Mouse (Mus musculus): ENCODE data around the gene Gm14190.
"Not testable (repeated sequence)": the region's sequence is repeated elsewhere in the genome, so short reads cannot be mapped to it uniquely, and the experiment has no call there.

The Gm14190 gene

GRCm38 (mm10) chr11:99690463-99690862, at the start of gene Gm14190:
Gm14190 (minus strand) TSS chr11:99690740.
- no peak within 1 kb of the TSS for H3K4me3 ChIP-seq (replicated peaks; ENCODE audit: low read length)
- no peaks in the 10 kb centered on the region for H3K9me3 ChIP-seq (ENCODE audit: low read length)
- no peaks in the 10 kb centered on the region for H3K27me3 ChIP-seq (ENCODE audit: insufficient read depth, low read length)
- no peaks in the 10 kb centered on the region for H3K36me3 ChIP-seq (ENCODE audit: insufficient read depth, low read length)
- TF ChIP-seq POU5F1 (IDR thresholded peaks at IDR 0.05; ENCODE audit: borderline replicate concordance, low read length) (no peak), NANOG (IDR thresholded peaks at IDR 0.05; ENCODE audit: borderline replicate concordance, low read length) (no peak), CTCF (conservative IDR thresholded peaks at IDR 0.05; ENCODE audit: low read length) (no peak)
- H3K4me1 ChIP-seq (replicated peaks; ENCODE audit: low read depth, low read length), result no peaks in the 10 kb centered on the region

- TF ChIP-seq CTCF (conservative IDR thresholded peaks at IDR 0.05; ENCODE audit: low read length) (no peak), NANOG (IDR thresholded peaks at IDR 0.05; ENCODE audit: borderline replicate concordance, low read length) (no peak), POU5F1 (IDR thresholded peaks at IDR 0.05; ENCODE audit: borderline replicate concordance, low read length) (no peak)
- no peaks in the 10 kb centered on the region for H3K4me1 ChIP-seq (replicated peaks; ENCODE audit: low read depth, low read length)
- H3K27me3 ChIP-seq (ENCODE audit: insufficient read depth, low read length), result no peaks in the 10 kb centered on the region
- no peaks in the 10 kb centered on the region for H3K9me3 ChIP-seq (ENCODE audit: low read length)
- no peak within 1 kb of the TSS for H3K4me3 ChIP-seq (replicated peaks; ENCODE audit: low read length)
- H3K36me3 ChIP-seq (ENCODE audit: insufficient read depth, low read length), result no peaks in the 10 kb centered on the region
Observed at GRCm38 (mm10) chr11:99734190-99734589, 43.6 kb upstream of the Gm14190 start, which contains the start of gene Gm14180. Gm14180 (minus strand) TSS chr11:99734290.

- Histone ChIP-seq H3K4me3 (replicated peaks; ENCODE audit: low read length) (no peak overlapping the region), H3K4me1 (replicated peaks; ENCODE audit: low read depth, low read length) (no peaks in the 10 kb centered on the region), H3K36me3 (ENCODE audit: insufficient read depth, low read length) (no peaks in the 10 kb centered on the region), H3K27me3 (ENCODE audit: insufficient read depth, low read length) (no peaks in the 10 kb centered on the region), H3K9me3 (ENCODE audit: low read length) (peaks cover 10% of the 10 kb centered on the region)
- TF ChIP-seq NANOG (IDR thresholded peaks at IDR 0.05; ENCODE audit: borderline replicate concordance, low read length) (no peak), CTCF (conservative IDR thresholded peaks at IDR 0.05; ENCODE audit: low read length) (no peak), POU5F1 (IDR thresholded peaks at IDR 0.05; ENCODE audit: borderline replicate concordance, low read length) (no peak)
Observed at GRCm38 (mm10) chr11:99724061-99724460, 33.5 kb upstream of the Gm14190 start.

GRCm38 (mm10) chr11:99718759-99719158, 28.2 kb upstream of the Gm14190 start:
- no peaks in the 10 kb centered on the region for H3K36me3 ChIP-seq (ENCODE audit: insufficient read depth, low read length)
- peaks cover 31% of the 10 kb centered on the region for H3K9me3 ChIP-seq (ENCODE audit: low read length)
- TF ChIP-seq NANOG (IDR thresholded peaks at IDR 0.05; ENCODE audit: borderline replicate concordance, low read length), result no peak
- TF ChIP-seq CTCF (conservative IDR thresholded peaks at IDR 0.05; ENCODE audit: low read length), result no peak
- no peak for TF ChIP-seq POU5F1 (IDR thresholded peaks at IDR 0.05; ENCODE audit: borderline replicate concordance, low read length)
- no peaks in the 10 kb centered on the region for H3K4me1 ChIP-seq (replicated peaks; ENCODE audit: low read depth, low read length)
- H3K4me3 ChIP-seq (replicated peaks; ENCODE audit: low read length), result no peak overlapping the region
- H3K27me3 ChIP-seq (ENCODE audit: insufficient read depth, low read length), result no peaks in the 10 kb centered on the region

- not testable (repeated sequence) for H3K9me3 ChIP-seq (ENCODE audit: low read length); H3K36me3 ChIP-seq (ENCODE audit: insufficient read depth, low read length); H3K27me3 ChIP-seq (ENCODE audit: insufficient read depth, low read length); H3K4me3 ChIP-seq (replicated peaks; ENCODE audit: low read length); H3K4me1 ChIP-seq (replicated peaks; ENCODE audit: low read depth, low read length)
Observed at GRCm38 (mm10) chr11:99685235-99685634, 5.3 kb downstream of the Gm14190 start.

- TF ChIP-seq POU5F1 (IDR thresholded peaks at IDR 0.05; ENCODE audit: borderline replicate concordance, low read length) (no peak), CTCF (conservative IDR thresholded peaks at IDR 0.05; ENCODE audit: low read length) (no peak), NANOG (IDR thresholded peaks at IDR 0.05; ENCODE audit: borderline replicate concordance, low read length) (no peak)
- Histone ChIP-seq H3K36me3 (ENCODE audit: insufficient read depth, low read length) (no peaks in the 10 kb centered on the region), H3K4me3 (replicated peaks; ENCODE audit: low read length) (no peak overlapping the region), H3K9me3 (ENCODE audit: low read length) (no peaks in the 10 kb centered on the region), H3K27me3 (ENCODE audit: insufficient read depth, low read length) (no peaks in the 10 kb centered on the region), H3K4me1 (replicated peaks; ENCODE audit: low read depth, low read length) (no peaks in the 10 kb centered on the region)
Observed at GRCm38 (mm10) chr11:99683481-99683880, 7.1 kb downstream of the Gm14190 start.

GRCm38 (mm10) chr11:99665860-99666259, 24.7 kb downstream of the Gm14190 start, which contains the start of gene Krtap4-6:
Krtap4-6 (minus strand) TSS chr11:99665960.
- Histone ChIP-seq H3K27me3 (ENCODE audit: insufficient read depth, low read length) (no peaks in the 10 kb centered on the region; the same call in 1 of the 2 replicates), H3K9me3 (ENCODE audit: low read length) (peaks cover 11% of the 10 kb centered on the region), H3K36me3 (ENCODE audit: insufficient read depth, low read length) (no peaks in the 10 kb centered on the region), H3K4me1 (replicated peaks; ENCODE audit: low read depth, low read length) (no peaks in the 10 kb centered on the region), H3K4me3 (replicated peaks; ENCODE audit: low read length) (no peak within 1 kb of the TSS)
- TF ChIP-seq POU5F1 (IDR thresholded peaks at IDR 0.05; ENCODE audit: borderline replicate concordance, low read length), result no peak
- no peak for TF ChIP-seq CTCF (conservative IDR thresholded peaks at IDR 0.05; ENCODE audit: low read length)

GRCm38 (mm10) chr11:99662802-99663201, 27.7 kb downstream of the Gm14190 start:
- TF ChIP-seq CTCF (conservative IDR thresholded peaks at IDR 0.05; ENCODE audit: low read length) (no peak), POU5F1 (IDR thresholded peaks at IDR 0.05; ENCODE audit: borderline replicate concordance, low read length) (no peak), NANOG (IDR thresholded peaks at IDR 0.05; ENCODE audit: borderline replicate concordance, low read length) (no peak)
- Histone ChIP-seq H3K4me1 (replicated peaks; ENCODE audit: low read depth, low read length) (peaks cover 20% of the 10 kb centered on the region), H3K9me3 (ENCODE audit: low read length) (peaks cover 4% of the 10 kb centered on the region), H3K36me3 (ENCODE audit: insufficient read depth, low read length) (no peaks in the 10 kb centered on the region), H3K27me3 (ENCODE audit: insufficient read depth, low read length) (no peaks in the 10 kb centered on the region), H3K4me3 (replicated peaks; ENCODE audit: low read length) (no peak overlapping the region)

- Histone ChIP-seq H3K36me3 (ENCODE audit: insufficient read depth, low read length) (no peaks in the 10 kb centered on the region), H3K4me1 (replicated peaks; ENCODE audit: low read depth, low read length) (peaks cover 32% of the 10 kb centered on the region), H3K27me3 (ENCODE audit: insufficient read depth, low read length) (no peaks in the 10 kb centered on the region), H3K9me3 (ENCODE audit: low read length) (no peaks in the 10 kb centered on the region), H3K4me3 (replicated peaks; ENCODE audit: low read length) (no peak overlapping the region)
- TF ChIP-seq POU5F1 (IDR thresholded peaks at IDR 0.05; ENCODE audit: borderline replicate concordance, low read length) (no peak), CTCF (conservative IDR thresholded peaks at IDR 0.05; ENCODE audit: low read length) (no peak)
Observed at GRCm38 (mm10) chr11:99659256-99659655, 31.3 kb downstream of the Gm14190 start.

- H3K4me3 ChIP-seq (replicated peaks; ENCODE audit: low read length); H3K27me3 ChIP-seq (ENCODE audit: insufficient read depth, low read length); H3K36me3 ChIP-seq (ENCODE audit: insufficient read depth, low read length); H3K9me3 ChIP-seq (ENCODE audit: low read length): not testable (repeated sequence)
- peaks cover 32% of the 10 kb centered on the region for H3K4me1 ChIP-seq (replicated peaks; ENCODE audit: low read depth, low read length)
Observed at GRCm38 (mm10) chr11:99658467-99659010, 32.0 kb downstream of the Gm14190 start, which contains the start of gene Gm11563. Gm11563 (minus strand) TSS chr11:99658960.

Measured in E14TG2a.4 (cell line).